Comparison of ENCODE assay signal across 20 mouse cellular contexts in the genomic region with DNA sequence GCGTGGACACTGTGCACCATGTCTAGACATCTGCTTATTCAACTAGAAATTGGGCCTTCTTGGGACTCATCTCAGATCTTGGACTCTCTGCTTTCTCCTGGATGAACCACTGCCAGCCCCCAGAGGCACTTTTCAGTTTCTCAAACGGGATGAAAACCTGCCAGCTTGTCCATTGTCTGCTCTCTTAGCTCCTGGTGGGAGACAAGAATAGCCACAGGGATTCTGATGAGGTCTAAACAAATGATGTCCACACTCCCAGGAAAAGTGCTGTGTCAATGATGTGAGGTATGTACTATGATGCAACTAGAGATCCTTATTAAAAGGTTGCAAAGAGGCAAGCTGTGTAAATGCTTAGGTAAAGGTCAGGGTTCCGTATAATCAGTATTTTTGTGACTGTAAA.
"Had no signal": no experiment of that assay in that cellular context is flagged by ENCODE, and none has a peak within 500 bp of the region (broad histone marks: within the 10 kb centered on the region; RNA-seq: fewer than 3 reads in every experiment).

No protein-coding gene starts in this region.

- H3K4me2 ChIP-seq: limb, embryonic 12.5 days; limb, embryonic 15.5 days; liver, embryonic 11.5 days; lung, embryonic 14.5 days; midbrain, embryonic 12.5 days; midbrain, embryonic 15.5 days; neural tube, embryonic 12.5 days; neural tube, embryonic 15.5 days had no signal

- H3K4me3 ChIP-seq: limb, embryonic 12.5 days; limb, embryonic 15.5 days; midbrain, embryonic 12.5 days; midbrain, embryonic 15.5 days; neural tube, embryonic 12.5 days; neural tube, embryonic 15.5 days had no signal

- H3K9me3 ChIP-seq: limb, embryonic 12.5 days; limb, embryonic 15.5 days; midbrain, embryonic 12.5 days; midbrain, embryonic 15.5 days; neural tube, embryonic 12.5 days; neural tube, embryonic 15.5 days had no signal

- H3K9ac ChIP-seq: limb, embryonic 12.5 days; limb, embryonic 15.5 days; liver, embryonic 14.5 days; liver, postnatal 0 days; lung, embryonic 14.5 days; midbrain, embryonic 12.5 days; midbrain, embryonic 15.5 days; neural tube, embryonic 12.5 days; neural tube, embryonic 15.5 days had no signal

- H3K36me3 ChIP-seq: limb, embryonic 12.5 days; limb, embryonic 15.5 days; midbrain, embryonic 12.5 days; midbrain, embryonic 15.5 days; neural tube, embryonic 12.5 days; neural tube, embryonic 15.5 days had no signal

- H3K4me1 ChIP-seq: limb, embryonic 12.5 days; limb, embryonic 15.5 days; midbrain, embryonic 15.5 days; neural tube, embryonic 15.5 days had no signal

- H3K27me3 ChIP-seq: limb, embryonic 12.5 days; limb, embryonic 15.5 days; midbrain, embryonic 12.5 days; midbrain, embryonic 15.5 days; neural tube, embryonic 12.5 days; neural tube, embryonic 15.5 days had no signal

- ATAC-seq: liver, postnatal 0 days; lung, postnatal 0 days; midbrain, embryonic 15.5 days had no signal

- DNase-seq: kidney, adult 9 months; kidney, postnatal 14 days; kidney, postnatal 4 days; liver, postnatal 0 days; lung, embryonic 14.5 days; right cerebral cortex, adult 18-20 months; right cerebral cortex, postnatal 14 days; right cerebral cortex, postnatal 4 days; thymus, postnatal 25 days had no signal

- H3K27ac ChIP-seq: limb, embryonic 12.5 days; limb, embryonic 15.5 days; liver, embryonic 14.5 days; macrophage; midbrain, embryonic 12.5 days; midbrain, embryonic 15.5 days; neural tube, embryonic 12.5 days; neural tube, embryonic 15.5 days; stomach, postnatal 0 days had no signal
